Mouse (Mus musculus): ENCODE measurements around the gene Ephb3. TPM values are rescaled to one million over a fixed set of nuclear protein-coding genes. Genes with fewer than 3 reads are reported as not detected.

Ephb3 gene
- total RNA-seq (2023) = not detected

GRCm38 (mm10) chr16:21204367-21205092 is at the start of gene Ephb3:
Gene Ephb3 (plus strand): TSS chr16:21204755.

Other genes starting within 250 kb of the Ephb3 start
- not detected for gene Teddm3, start 50.8 kb upstream of the Ephb3 start, total RNA-seq (2023)
- 27.0 TPM for gene Vps8, start 218.4 kb downstream of the Ephb3 start, total RNA-seq (2023)

Data from CD8-positive naive resting alpha-beta T cell, adult 57 days (primary cell).